Mouse (Mus musculus) thymus, postnatal 25 days (tissue): ENCODE measurements around the gene Ccdc85b.

Experiments
- DNase-seq: peaks from one replicate; pipeline ENCODE4 v3.0.0; 2022

Gene Ccdc85b

GRCm38 (mm10) chr19:5423561-5423960 is 34.1 kb downstream of the Ccdc85b start:
- DNase-seq: no peak

GRCm38 (mm10) chr19:5422895-5423443 is 34.7 kb downstream of the Ccdc85b start:
- no peak for DNase-seq

GRCm38 (mm10) chr19:5422267-5422666 is 35.4 kb downstream of the Ccdc85b start:
- peak; percentile 27 for DNase-seq

- no peak for DNase-seq
These were observed 35.9 kb downstream of the Ccdc85b start for GRCm38 (mm10) chr19:5421784-5422183.

- no peak for DNase-seq
These were observed 37.1 kb downstream of the Ccdc85b start for GRCm38 (mm10) chr19:5420579-5420978.

GRCm38 (mm10) chr19:5419630-5420029 is 38.1 kb downstream of the Ccdc85b start:
- DNase-seq: no peak

GRCm38 (mm10) chr19:5418750-5419466 is 38.8 kb downstream of the Ccdc85b start:
- DNase-seq: no peak

- no peak for DNase-seq
These were observed 43.1 kb downstream of the Ccdc85b start for GRCm38 (mm10) chr19:5414534-5414957.

GRCm38 (mm10) chr19:5413840-5414239 is 43.9 kb downstream of the Ccdc85b start:
- no peak for DNase-seq

- no peak for DNase-seq
These were observed 45.7 kb downstream of the Ccdc85b start for GRCm38 (mm10) chr19:5411961-5412360.

GRCm38 (mm10) chr19:5410641-5411040 is 47.1 kb downstream of the Ccdc85b start:
- DNase-seq: no peak

GRCm38 (mm10) chr19:5409068-5409467 is 48.6 kb downstream of the Ccdc85b start:
- no peak for DNase-seq

GRCm38 (mm10) chr19:5408057-5409001 is 49.4 kb downstream of the Ccdc85b start:
- no peak for DNase-seq

GRCm38 (mm10) chr19:5407133-5407532 is 50.6 kb downstream of the Ccdc85b start:
- peak; percentile 75 for DNase-seq

- DNase-seq: peak; percentile 66
These were observed 51.1 kb downstream of the Ccdc85b start for GRCm38 (mm10) chr19:5406531-5407126.

- no peak for DNase-seq
These were observed 51.8 kb downstream of the Ccdc85b start for GRCm38 (mm10) chr19:5405924-5406323.
